Mouse (Mus musculus) thymus, adult 2 months (tissue): ENCODE results near the gene Csmd2. TPM values are rescaled to one million over a fixed set of nuclear protein-coding genes. Genes with fewer than 3 reads are reported as not detected.
"Not testable (repeated sequence)": the region's sequence is repeated elsewhere in the genome, so short reads cannot be mapped to it uniquely, and the experiment has no call there.

ENCODE experiments used
- DNase-seq: peaks from one replicate; pipeline ENCODE4 v3.0.0; 2021
- H3K27ac ChIP-seq: fragments of 200-500 bp; 2 replicates; pipeline ENCODE4 v1.5.1; 2012; ENCODE audit warnings: low read length, control low read depth; ENCODE audit not compliant: control insufficient read depth, insufficient read depth
- H3K27me3 ChIP-seq: fragments of 200-500 bp; 2 replicates; pipeline ENCODE4 v1.6.1; 2012; ENCODE audit warnings: mild to moderate bottlenecking, low read length, moderate library complexity, mixed read lengths; ENCODE audit not compliant: control insufficient read depth, insufficient read depth
- H3K36me3 ChIP-seq: fragments of 200-500 bp; 2 replicates; pipeline ENCODE4 v1.6.1; 2012; ENCODE audit warnings: mild to moderate bottlenecking, low read length, moderate library complexity; ENCODE audit not compliant: control insufficient read depth, insufficient read depth
- H3K4me1 ChIP-seq: fragments of 200-500 bp; replicated peaks from 2 replicates; pipeline ENCODE4 v1.6.1; 2012; ENCODE audit warnings: low read length; ENCODE audit not compliant: control insufficient read depth, insufficient read depth
- H3K4me3 ChIP-seq: fragments of 200-500 bp; 2 replicates; pipeline ENCODE4 v1.5.1; 2012; ENCODE audit warnings: mild to moderate bottlenecking, low read length, control low read depth, moderate library complexity; ENCODE audit not compliant: control insufficient read depth, insufficient read depth
- CTCF ChIP-seq: fragments of 200-500 bp; IDR thresholded peaks from 2 replicates; pipeline ENCODE4 v1.5.1; 2012; ENCODE audit warnings: mild to moderate bottlenecking, control low read depth, low read length, moderate library complexity, borderline replicate concordance; ENCODE audit not compliant: control insufficient read depth, poor library complexity, insufficient read depth; ENCODE audit errors: extremely low read depth
- POLR2A ChIP-seq: fragments of 200-500 bp; IDR thresholded peaks from 2 replicates; pipeline ENCODE4 v1.6.1; 2012; ENCODE audit warnings: mild to moderate bottlenecking, low read length, control low read depth, moderate library complexity; ENCODE audit not compliant: control insufficient read depth, poor library complexity, insufficient read depth; ENCODE audit errors: extremely low read depth
- WGBS: fragments of 180-500 bp; shearing (Covaris S2); methylation state at CpG from one replicate; pipeline ENCODE4 v1.1.7; 2018; 5-methylcytosine and 5-hydroxymethylcytosine counted together
- polyA plus RNA-seq: library from polyadenylated mRNA; depleted of rRNA; stranded (reverse); fragments of >200 nt; gene quantifications from 2 replicates; pipeline ENCODE4 v1.2.3, GENCODE M21; 2012

Csmd2 gene
- polyA plus RNA-seq, 1 experiment = 0.50 TPM

DNA sequence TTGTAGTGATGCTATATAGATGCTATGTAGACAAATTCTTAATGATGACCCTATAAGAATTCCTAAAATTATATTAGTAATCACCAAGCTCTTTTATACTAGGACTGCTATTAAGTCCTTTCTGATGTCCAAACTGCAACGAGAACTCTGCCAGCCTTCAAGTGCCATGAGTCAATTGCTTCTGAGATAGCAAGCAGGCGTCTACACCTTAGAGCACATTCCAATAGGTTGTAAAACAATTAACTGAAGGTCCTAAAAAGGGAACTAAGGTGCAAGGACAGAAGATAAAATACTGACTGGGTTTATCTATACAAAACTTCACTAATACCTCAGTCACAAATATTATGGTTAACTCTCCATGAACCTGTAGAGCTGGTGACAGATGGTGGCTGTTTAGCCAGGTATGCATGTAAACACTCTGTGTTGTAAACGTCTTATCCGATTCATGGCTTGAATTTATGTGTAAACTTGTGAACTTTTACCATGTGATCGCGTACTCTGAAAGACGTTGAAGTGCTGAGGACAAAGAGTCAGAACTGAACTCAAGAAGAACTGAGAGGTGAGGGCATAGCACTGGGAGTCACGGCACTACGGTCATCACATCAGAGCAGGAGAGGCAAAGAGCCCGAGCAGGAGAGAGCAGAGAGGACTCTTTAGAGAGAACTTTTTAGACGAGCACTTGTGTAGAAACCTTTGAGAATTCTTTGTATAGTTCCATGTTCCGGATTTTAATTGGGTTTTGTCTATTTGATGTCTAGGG lies 610.3 kb downstream of the Csmd2 start:
- H3K4me1 ChIP-seq = peaks cover 14% of the 10 kb centered on the region
- DNase-seq = no peak
- no peak for TF ChIP-seq POLR2A
- H3K27me3 ChIP-seq = no peaks in the 10 kb centered on the region
- WGBS = 93% methylated on average over 12 of the region's 12 CpGs
- H3K4me3 ChIP-seq = no peak overlapping the region
- no peaks in the 10 kb centered on the region for H3K36me3 ChIP-seq
- H3K27ac ChIP-seq = no peak overlapping the region

DNA sequence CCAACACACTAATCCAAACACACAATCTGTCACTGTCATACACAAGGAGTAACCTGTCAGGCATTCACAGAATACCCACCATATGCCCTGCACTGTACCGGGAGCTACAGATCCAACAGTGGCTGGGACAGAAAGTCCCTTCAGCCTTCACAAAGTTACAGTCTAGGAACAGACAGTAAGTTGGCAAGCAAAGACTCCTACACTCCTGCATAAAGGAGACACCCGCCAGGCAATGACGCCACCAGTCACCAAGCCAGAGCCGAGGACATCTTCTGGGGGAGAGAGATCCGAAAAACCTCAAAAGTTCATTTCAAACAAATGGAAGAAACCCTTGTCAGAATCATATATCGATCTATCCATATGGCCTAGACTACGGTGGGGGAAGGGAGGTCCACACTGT lies 618.9 kb downstream of the Csmd2 start:
- Histone ChIP-seq H3K27me3 (no peaks in the 10 kb centered on the region), H3K27ac (no peak overlapping the region), H3K36me3 (peaks cover 7% of the 10 kb centered on the region), H3K4me1 (peaks cover 7% of the 10 kb centered on the region), H3K4me3 (no peak overlapping the region)
- DNase-seq = no peak
- no peak for TF ChIP-seq POLR2A
- TF ChIP-seq CTCF = no peak
- whole genome bisulfite sequencing = 95% methylated on average over 7 of the region's 7 CpGs

DNA sequence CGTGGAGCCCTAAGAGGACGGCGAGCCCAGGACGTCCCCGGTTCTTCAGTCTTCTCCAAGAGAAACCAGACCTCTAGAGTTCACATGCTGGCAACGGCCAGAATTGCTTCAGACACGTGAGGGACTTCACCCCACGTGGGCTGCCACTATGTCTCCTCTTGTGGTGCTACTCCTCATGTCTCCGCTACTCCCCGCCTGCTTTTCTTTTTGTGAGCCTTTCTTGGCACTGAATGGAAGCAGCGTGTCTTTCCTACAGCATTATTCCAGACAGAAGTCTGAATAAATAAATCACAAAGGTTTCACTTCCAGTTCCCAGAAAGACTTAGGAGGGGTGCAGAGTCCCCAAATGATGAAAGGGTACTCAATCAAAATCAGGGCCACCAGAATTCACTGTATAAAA lies 620.0 kb downstream of the Csmd2 start:
- no peak overlapping the region for H3K4me3 ChIP-seq
- H3K4me1 ChIP-seq = peaks cover 7% of the 10 kb centered on the region
- H3K27ac ChIP-seq = no peak overlapping the region
- DNase-seq = no peak
- peaks cover 7% of the 10 kb centered on the region for H3K36me3 ChIP-seq
- H3K27me3 ChIP-seq = no peaks in the 10 kb centered on the region
- 94% methylated on average over 11 of the region's 11 CpGs for WGBS
- TF ChIP-seq CTCF = no peak
- TF ChIP-seq POLR2A = no peak

DNA sequence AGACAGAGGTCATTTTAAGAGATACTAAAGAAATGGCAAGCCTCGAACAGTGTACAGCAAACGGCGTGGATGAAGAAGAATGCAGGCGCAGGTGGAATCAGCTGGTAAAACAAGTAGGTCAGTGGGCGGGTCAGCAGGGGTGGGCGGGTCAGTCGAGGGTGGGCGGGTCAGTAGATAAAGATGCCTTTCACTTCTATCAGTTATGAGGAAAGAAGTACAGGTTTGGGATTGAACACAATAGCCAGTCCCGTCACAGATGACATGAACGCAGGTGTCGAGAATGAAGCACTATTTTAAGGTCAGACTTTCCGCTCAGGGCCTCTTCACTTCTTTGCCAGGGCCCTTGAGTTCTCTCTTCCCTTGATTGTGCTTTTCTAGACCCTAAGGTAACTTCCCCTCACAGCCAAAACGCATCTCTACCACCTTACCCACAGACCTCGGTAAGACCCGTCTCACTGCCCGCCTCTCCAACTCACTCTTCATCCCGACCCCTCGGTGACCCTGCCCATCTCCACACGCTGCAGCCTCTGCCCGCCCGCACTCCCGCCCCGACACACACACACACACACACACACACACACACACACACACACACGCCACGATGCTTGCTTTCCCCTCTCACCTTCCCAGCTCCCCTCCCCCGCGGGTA lies 621.7 kb downstream of the Csmd2 start:
- peak overlapping the region; percentile 40; the same call in 1 of the 2 replicates for H3K27ac ChIP-seq

DNA sequence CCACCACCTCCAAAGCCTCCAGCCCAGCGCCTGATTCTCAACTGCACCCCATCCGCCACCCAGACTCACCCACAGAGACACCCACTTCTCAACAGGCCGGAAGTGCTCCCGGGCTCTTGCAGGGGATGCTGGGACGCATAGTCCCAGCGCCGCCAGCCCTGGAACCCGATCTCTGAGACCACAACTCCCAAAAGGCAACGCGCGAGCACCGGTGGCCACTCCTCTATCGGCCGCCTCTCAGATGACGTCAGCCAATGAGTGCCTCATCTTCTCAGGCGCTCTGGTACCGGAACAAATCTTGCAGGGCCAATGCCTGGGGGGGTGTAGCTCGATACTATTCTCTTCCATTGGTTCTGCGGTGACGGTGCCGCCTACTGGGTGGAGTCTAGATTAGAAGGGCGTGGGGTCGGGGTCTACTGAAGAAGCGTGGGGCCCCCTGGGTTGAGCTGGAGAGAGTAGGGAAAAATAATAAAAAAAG lies 622.3 kb downstream of the Csmd2 start, which contains the start of gene Zscan20:
Gene Zscan20 (minus strand): TSS at position 174 of the 478 bp plus-strand sequence.
- WGBS = under 1% methylated on average over 24 of the region's 24 CpGs
- TF ChIP-seq POLR2A (peak; percentile 86), CTCF (peak; percentile 68)
- Histone ChIP-seq H3K36me3 (no peaks in the 10 kb centered on the region), H3K4me1 (peaks cover 12% of the 10 kb centered on the region), H3K27ac (peak within 1 kb of the TSS; percentile 40), H3K4me3 (peak within 1 kb of the TSS; percentile 82), H3K27me3 (no peaks in the 10 kb centered on the region)
- peak; percentile 95 for DNase-seq

More for the DNA sequence above, 621.7 kb downstream of the Csmd2 start:
- Histone ChIP-seq H3K36me3 (no peaks in the 10 kb centered on the region), H3K4me1 (peaks cover 7% of the 10 kb centered on the region), H3K27me3 (no peaks in the 10 kb centered on the region), H3K4me3 (peak overlapping the region; percentile 82)
- no peak for DNase-seq
- TF ChIP-seq CTCF (no peak), POLR2A (no peak)
- WGBS = 10% methylated on average over 25 of the region's 27 CpGs

DNA sequence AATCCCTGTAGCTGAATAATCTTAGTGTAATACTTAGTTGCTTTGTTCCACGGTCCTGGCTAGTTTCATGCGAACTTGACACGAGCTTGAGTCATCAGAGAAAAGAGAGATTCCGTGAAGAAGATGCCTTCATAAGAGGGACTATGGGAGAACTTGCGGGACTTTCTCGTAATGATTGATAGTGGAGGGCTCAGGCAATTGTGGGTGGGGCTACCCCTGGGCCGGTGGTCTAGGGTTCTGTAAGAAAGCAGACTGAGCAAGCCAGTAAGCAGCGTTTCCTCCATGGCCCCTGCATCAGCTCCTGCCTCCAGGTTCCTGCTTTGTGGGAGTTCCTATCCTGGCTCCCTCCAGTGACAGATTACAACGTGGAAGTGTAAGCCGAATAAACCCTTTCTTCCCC lies 623.0 kb downstream of the Csmd2 start:
- H3K27me3 ChIP-seq = no peaks in the 10 kb centered on the region
- no peak for DNase-seq
- TF ChIP-seq POLR2A = no peak
- TF ChIP-seq CTCF = no peak
- H3K27ac ChIP-seq = no peak overlapping the region
- 63% methylated on average over 10 of the region's 10 CpGs for WGBS
- H3K4me1 ChIP-seq = peaks cover 20% of the 10 kb centered on the region
- no peaks in the 10 kb centered on the region for H3K36me3 ChIP-seq
- H3K4me3 ChIP-seq = no peak overlapping the region

DNA sequence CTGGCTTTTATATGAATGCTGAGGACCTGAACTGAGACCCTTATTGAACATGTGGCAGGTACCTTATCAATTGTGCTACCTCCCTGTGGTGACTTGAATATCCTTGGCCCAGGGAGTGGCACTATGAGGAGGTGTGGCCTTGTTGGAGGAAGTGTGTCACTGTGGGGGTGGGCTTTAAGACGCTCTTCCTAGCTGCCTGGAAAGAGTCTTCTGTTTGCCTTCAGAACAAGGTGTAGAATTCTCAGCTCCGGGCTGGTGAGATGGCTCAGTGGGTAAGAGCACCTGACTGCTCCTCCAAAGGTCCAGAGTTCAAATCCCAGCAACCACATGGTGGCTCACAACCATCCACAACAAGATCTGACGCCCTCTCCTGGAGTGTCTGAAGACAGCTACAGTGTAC lies 624.1 kb downstream of the Csmd2 start:
- H3K27ac ChIP-seq, H3K36me3 ChIP-seq, H3K4me3 ChIP-seq, H3K27me3 ChIP-seq, DNase-seq: not testable (repeated sequence)
- 91% methylated on average over 3 of the region's 3 CpGs for WGBS
- peaks cover 30% of the 10 kb centered on the region for H3K4me1 ChIP-seq
